Mouse (Mus musculus): ENCODE measurements around the gene Skil. TPM values are rescaled to one million over a fixed set of nuclear protein-coding genes. Genes with fewer than 3 reads are reported as not detected.
"Not testable (repeated sequence)": the region's sequence is repeated elsewhere in the genome, so short reads cannot be mapped to it uniquely, and the experiment has no call there.

The Skil gene
- polyA plus RNA-seq, 1 experiment from 2014 or later, result 4.2 TPM

DNA sequence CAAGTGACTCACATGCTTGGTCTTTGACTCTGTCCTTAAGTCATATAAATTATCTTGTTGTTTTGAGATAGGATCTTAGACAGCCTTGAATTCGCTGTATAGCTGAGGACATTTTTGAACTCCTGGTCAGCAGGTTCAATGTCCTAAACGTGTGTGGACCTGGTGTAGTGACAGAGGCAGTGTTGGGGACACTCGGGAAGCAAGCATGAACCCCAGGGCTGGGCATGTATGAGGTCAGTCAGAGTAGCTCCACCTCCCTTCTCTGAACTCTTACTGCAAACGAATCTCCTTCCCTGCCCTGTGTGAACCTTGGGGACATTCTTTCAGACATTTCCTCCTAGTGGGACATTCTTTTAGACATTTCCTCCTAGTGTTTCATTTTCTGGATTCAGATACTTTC lies 34.9 kb downstream of the Skil start:
- Histone ChIP-seq H3K9me3 (replicated peaks; ENCODE audit: control insufficient read depth, low read length) (no peaks in the 10 kb centered on the region), H3K4me3 (ENCODE audit: low read depth, low read length) (no peak overlapping the region), H3K4me2 (ENCODE audit: low read depth, low read length) (no peak overlapping the region), H3K9ac (ENCODE audit: low read depth, low read length) (no peak overlapping the region), H3K36me3 (ENCODE audit: control insufficient read depth, insufficient read depth) (no peaks in the 10 kb centered on the region), H3K27me3 (ENCODE audit: control insufficient read depth, insufficient read depth, low read depth, low read length) (no peaks in the 10 kb centered on the region), H3K4me1 (ENCODE audit: control insufficient read depth, low read depth, low read length) (peaks cover 15% of the 10 kb centered on the region), H3K27ac (ENCODE audit: low read length) (no peak overlapping the region)
- 31% methylated on average over 4 of the region's 4 CpGs for WGBS (ENCODE audit: insufficient replicate concordance)
- no peak for ATAC-seq (ENCODE audit: low read depth)

DNA sequence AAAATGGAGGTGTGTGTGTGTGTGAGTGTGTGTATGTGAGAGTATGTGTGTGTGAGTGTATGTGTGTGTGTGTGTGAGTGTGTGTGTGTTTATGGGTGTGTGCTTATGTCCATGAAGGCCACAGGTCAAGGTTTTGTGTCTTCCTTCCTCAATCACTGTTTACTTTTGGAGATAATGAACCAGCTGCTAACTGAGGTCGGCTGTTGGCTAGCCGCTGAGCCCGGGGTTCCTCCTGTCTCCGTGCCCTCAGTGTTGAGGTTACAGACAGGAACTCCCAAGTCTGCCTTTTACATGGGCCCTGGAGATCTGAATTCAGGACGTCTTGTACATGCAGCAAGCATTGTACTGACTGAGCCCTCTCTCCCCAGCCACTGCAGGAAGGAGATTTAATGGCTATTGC lies 38.8 kb downstream of the Skil start:
- peak overlapping the region; percentile 5; the same call in 1 of the 2 replicates for H3K27ac ChIP-seq (ENCODE audit: low read length)
- ATAC-seq (ENCODE audit: low read depth), result peak; percentile 4; the same call in 1 of the 2 replicates

GRCm38 (mm10) chr3:31134246-31134645 lies 39.4 kb downstream of the Skil start:
- H3K27ac ChIP-seq (ENCODE audit: low read length), result peak overlapping the region; percentile 50
- no peaks in the 10 kb centered on the region for H3K36me3 ChIP-seq (ENCODE audit: control insufficient read depth, insufficient read depth)
- 35% methylated on average over 8 of the region's 8 CpGs for WGBS (ENCODE audit: insufficient replicate concordance)
- no peak overlapping the region for H3K4me3 ChIP-seq (ENCODE audit: low read depth, low read length)
- peak overlapping the region; percentile 44 for H3K4me2 ChIP-seq (ENCODE audit: low read depth, low read length)
- no peaks in the 10 kb centered on the region for H3K9me3 ChIP-seq (replicated peaks; ENCODE audit: control insufficient read depth, low read length)
- no peaks in the 10 kb centered on the region for H3K27me3 ChIP-seq (ENCODE audit: control insufficient read depth, insufficient read depth, low read depth, low read length)
- H3K9ac ChIP-seq (ENCODE audit: low read depth, low read length), result no peak overlapping the region
- H3K4me1 ChIP-seq (ENCODE audit: control insufficient read depth, low read depth, low read length), result peaks cover 26% of the 10 kb centered on the region
- peak; percentile 96 for ATAC-seq (ENCODE audit: low read depth)

More for the DNA sequence above, 38.8 kb downstream of the Skil start:
- no peaks in the 10 kb centered on the region for H3K36me3 ChIP-seq (ENCODE audit: control insufficient read depth, insufficient read depth)
- WGBS (ENCODE audit: insufficient replicate concordance), result 2% methylated on average over 5 of the region's 5 CpGs
- no peaks in the 10 kb centered on the region for H3K27me3 ChIP-seq (ENCODE audit: control insufficient read depth, insufficient read depth, low read depth, low read length)
- H3K4me3 ChIP-seq (ENCODE audit: low read depth, low read length), result no peak overlapping the region
- H3K9me3 ChIP-seq (replicated peaks; ENCODE audit: control insufficient read depth, low read length), result no peaks in the 10 kb centered on the region
- H3K4me1 ChIP-seq (ENCODE audit: control insufficient read depth, low read depth, low read length), result peaks cover 26% of the 10 kb centered on the region
- H3K9ac ChIP-seq (ENCODE audit: low read depth, low read length), result no peak overlapping the region; the same call in 1 of the 2 replicates
- peak overlapping the region; percentile 44; the same call in 1 of the 2 replicates for H3K4me2 ChIP-seq (ENCODE audit: low read depth, low read length)

- Histone ChIP-seq H3K4me2 (ENCODE audit: low read depth, low read length) (peak overlapping the region; percentile 44), H3K36me3 (ENCODE audit: control insufficient read depth, insufficient read depth) (no peaks in the 10 kb centered on the region), H3K4me3 (ENCODE audit: low read depth, low read length) (no peak overlapping the region), H3K4me1 (ENCODE audit: control insufficient read depth, low read depth, low read length) (peaks cover 26% of the 10 kb centered on the region), H3K27ac (ENCODE audit: low read length) (peak overlapping the region; percentile 50), H3K27me3 (ENCODE audit: control insufficient read depth, insufficient read depth, low read depth, low read length) (no peaks in the 10 kb centered on the region), H3K9ac (ENCODE audit: low read depth, low read length) (peak overlapping the region; percentile 9; the same call in 1 of the 2 replicates), H3K9me3 (replicated peaks; ENCODE audit: control insufficient read depth, low read length) (no peaks in the 10 kb centered on the region)
- 38% methylated on average over 7 of the region's 7 CpGs for WGBS (ENCODE audit: insufficient replicate concordance)
- 0 out of 2 replicates have a peak, but pooled peaks have one; percentile 19 for ATAC-seq (ENCODE audit: low read depth)
These were observed 39.8 kb downstream of the Skil start for GRCm38 (mm10) chr3:31134696-31135095.

GRCm38 (mm10) chr3:31136591-31136990 lies 41.7 kb downstream of the Skil start:
- H3K4me2 ChIP-seq (ENCODE audit: low read depth, low read length); H3K9me3 ChIP-seq (replicated peaks; ENCODE audit: control insufficient read depth, low read length); H3K36me3 ChIP-seq (ENCODE audit: control insufficient read depth, insufficient read depth); ATAC-seq (ENCODE audit: low read depth); H3K27ac ChIP-seq (ENCODE audit: low read length); H3K27me3 ChIP-seq (ENCODE audit: control insufficient read depth, insufficient read depth, low read depth, low read length); H3K4me3 ChIP-seq (ENCODE audit: low read depth, low read length); H3K9ac ChIP-seq (ENCODE audit: low read depth, low read length): not testable (repeated sequence)
- WGBS (ENCODE audit: insufficient replicate concordance), result 58% methylated on average over 4 of the region's 4 CpGs
- peaks cover 26% of the 10 kb centered on the region for H3K4me1 ChIP-seq (ENCODE audit: control insufficient read depth, low read depth, low read length)

- no peak for ATAC-seq (ENCODE audit: low read depth)
These were observed 43.9 kb downstream of the Skil start for GRCm38 (mm10) chr3:31138454-31139424.

GRCm38 (mm10) chr3:31141621-31142020 lies 46.8 kb downstream of the Skil start:
- no peak for ATAC-seq (ENCODE audit: low read depth)
- H3K4me1 ChIP-seq (ENCODE audit: control insufficient read depth, low read depth, low read length), result peaks cover 2% of the 10 kb centered on the region; the same call in 1 of the 2 replicates
- H3K27ac ChIP-seq (ENCODE audit: low read length), result no peak overlapping the region
- WGBS (ENCODE audit: insufficient replicate concordance), result 60% methylated on average over 4 of the region's 4 CpGs
- no peak overlapping the region for H3K4me2 ChIP-seq (ENCODE audit: low read depth, low read length)
- no peaks in the 10 kb centered on the region for H3K36me3 ChIP-seq (ENCODE audit: control insufficient read depth, insufficient read depth)
- H3K9me3 ChIP-seq (replicated peaks; ENCODE audit: control insufficient read depth, low read length), result no peaks in the 10 kb centered on the region
- no peak overlapping the region for H3K4me3 ChIP-seq (ENCODE audit: low read depth, low read length)
- H3K9ac ChIP-seq (ENCODE audit: low read depth, low read length), result no peak overlapping the region
- no peaks in the 10 kb centered on the region for H3K27me3 ChIP-seq (ENCODE audit: control insufficient read depth, insufficient read depth, low read depth, low read length)

More at GRCm38 (mm10) chr3:31138454-31139424, 43.9 kb downstream of the Skil start:
- no peak overlapping the region for H3K4me3 ChIP-seq (ENCODE audit: low read depth, low read length)
- H3K4me2 ChIP-seq (ENCODE audit: low read depth, low read length), result no peak overlapping the region
- H3K27ac ChIP-seq (ENCODE audit: low read length), result no peak overlapping the region
- no peaks in the 10 kb centered on the region for H3K27me3 ChIP-seq (ENCODE audit: control insufficient read depth, insufficient read depth, low read depth, low read length)
- no peaks in the 10 kb centered on the region for H3K9me3 ChIP-seq (replicated peaks; ENCODE audit: control insufficient read depth, low read length)
- no peak overlapping the region for H3K9ac ChIP-seq (ENCODE audit: low read depth, low read length)
- no peaks in the 10 kb centered on the region for H3K36me3 ChIP-seq (ENCODE audit: control insufficient read depth, insufficient read depth)
- peaks cover 22% of the 10 kb centered on the region for H3K4me1 ChIP-seq (ENCODE audit: control insufficient read depth, low read depth, low read length)
- WGBS (ENCODE audit: insufficient replicate concordance), result 49% methylated on average over 13 of the region's 13 CpGs

- not testable (repeated sequence) for H3K36me3 ChIP-seq (ENCODE audit: control insufficient read depth, insufficient read depth); H3K4me1 ChIP-seq (ENCODE audit: control insufficient read depth, low read depth, low read length); H3K9me3 ChIP-seq (replicated peaks; ENCODE audit: control insufficient read depth, low read length); H3K4me3 ChIP-seq (ENCODE audit: low read depth, low read length); ATAC-seq (ENCODE audit: low read depth); H3K27ac ChIP-seq (ENCODE audit: low read length); H3K9ac ChIP-seq (ENCODE audit: low read depth, low read length)
- Histone ChIP-seq H3K27me3 (ENCODE audit: control insufficient read depth, insufficient read depth, low read depth, low read length) (peaks cover 15% of the 10 kb centered on the region), H3K4me2 (ENCODE audit: low read depth, low read length) (0 out of 2 replicates have a peak overlapping the region, but pooled peaks have one; percentile 27)
- WGBS (ENCODE audit: insufficient replicate concordance), result 67% methylated on average over 11 of the region's 11 CpGs
These were observed 50.4 kb downstream of the Skil start for GRCm38 (mm10) chr3:31145222-31145621.
